Mouse (Mus musculus): ENCODE results near the gene Bhlhe41. TPM values are rescaled to one million over a fixed set of nuclear protein-coding genes. Genes with fewer than 3 reads are reported as not detected.
A peak's percentile ranks its signal among the peaks of the same experiment; 100 is the strongest.

The Bhlhe41 gene
- 10 to 100 TPM; 56.4 to 70.3 (median 63.4) TPM for total RNA-seq (2022)

DNA sequence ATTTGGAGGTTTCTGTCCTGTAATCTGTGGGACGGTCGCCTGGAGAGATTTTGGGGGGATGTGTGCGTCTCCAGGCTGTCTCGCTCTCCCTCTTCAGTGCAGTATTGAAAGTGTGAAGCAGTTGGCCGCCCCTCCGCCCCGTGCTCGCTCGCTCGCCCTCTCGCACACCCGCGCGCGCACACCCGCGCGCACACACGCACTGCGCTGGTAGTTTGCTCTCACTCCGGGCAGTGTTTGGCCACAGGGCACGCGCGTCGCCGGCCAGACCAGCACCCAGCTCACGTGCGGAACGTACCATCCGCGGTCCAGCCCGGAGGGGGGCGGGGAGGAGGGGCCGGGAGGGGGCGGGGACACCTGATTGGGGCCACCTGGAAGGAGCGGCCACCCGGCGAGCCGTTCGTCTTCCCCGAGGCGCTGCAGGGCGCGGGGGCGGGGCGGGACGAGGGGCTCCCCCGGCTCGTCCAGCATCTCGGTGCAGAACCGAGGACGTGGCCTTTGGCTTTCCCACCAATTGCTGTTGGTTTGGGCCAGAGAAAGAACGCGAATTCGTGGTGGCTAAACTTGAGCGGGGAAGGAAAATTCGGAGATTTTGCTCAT, at the start of gene Bhlhe41:
Gene Bhlhe41, minus strand, starts transcription at position 270 of the 597 bp plus-strand sequence.
- DNase-seq (ENCODE audit: low spot score in 2 of 2), result peak; percentile 70 to 75

DNA sequence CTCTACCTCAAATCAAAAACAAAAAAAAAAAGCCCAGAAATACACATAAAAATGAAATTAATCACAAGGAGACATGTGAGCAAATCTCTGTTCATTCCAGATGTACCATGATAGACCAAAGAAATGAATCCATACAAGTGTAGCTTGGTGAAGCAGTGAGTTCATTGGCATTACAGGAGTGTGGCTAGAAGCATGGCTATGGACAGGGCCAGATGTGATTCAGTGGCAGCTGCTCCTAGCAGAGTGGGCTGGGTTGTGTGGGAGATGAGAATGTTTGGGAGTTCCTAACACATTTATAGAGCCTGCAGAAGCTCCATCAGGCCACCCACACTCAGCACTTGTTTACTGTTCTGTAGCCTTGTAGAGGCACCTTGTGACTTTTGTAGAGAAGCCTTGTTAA, 46.9 kb upstream of the Bhlhe41 start:
- DNase-seq (ENCODE audit: low spot score in 2 of 2), result no peak

DNA sequence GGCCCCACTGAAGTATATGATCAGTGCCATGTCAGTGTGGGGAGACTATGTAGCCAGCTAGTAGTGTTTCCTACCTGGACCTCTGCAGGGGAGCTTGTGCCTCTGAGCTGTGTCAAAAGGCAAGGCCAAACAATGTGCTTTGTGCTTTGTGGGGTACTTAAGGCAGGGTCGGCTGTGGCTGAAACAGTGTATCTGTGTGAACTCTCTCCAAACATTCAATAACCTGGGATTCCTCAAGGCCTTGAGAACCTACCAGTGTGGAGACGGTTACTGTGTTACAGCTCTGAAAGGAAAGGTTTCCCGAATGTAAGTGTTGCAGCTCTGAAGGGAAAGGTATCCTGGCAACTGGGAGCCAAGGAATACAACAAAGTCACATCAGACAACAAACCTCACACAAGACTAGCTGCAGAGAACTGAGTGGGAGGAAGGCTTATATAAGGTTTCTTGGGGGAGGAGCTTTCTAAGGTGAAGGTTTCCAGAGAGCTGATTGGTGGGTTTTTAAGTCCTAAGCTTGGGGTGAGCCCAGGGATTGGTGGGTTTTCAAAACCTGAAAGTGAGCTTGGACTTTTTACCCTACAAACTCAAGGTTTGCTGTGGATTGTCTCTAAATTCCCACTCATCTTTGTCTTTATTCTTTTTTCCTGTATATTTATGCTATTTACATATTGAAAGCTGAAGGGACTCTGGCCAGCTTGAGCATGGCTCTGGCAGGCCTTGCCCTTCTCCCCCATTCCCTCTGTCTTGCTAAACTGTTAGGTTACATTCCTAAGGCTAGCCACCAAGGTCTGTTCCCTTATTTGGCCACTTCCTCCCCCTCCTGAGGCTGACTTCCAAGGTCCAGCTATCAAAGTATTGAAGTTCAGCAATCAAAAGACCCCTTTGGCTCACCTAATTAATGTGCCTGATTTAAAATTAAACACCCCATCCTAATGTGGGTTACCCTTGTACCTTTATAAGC, 45.4 kb upstream of the Bhlhe41 start:
- no peak for DNase-seq (ENCODE audit: low spot score in 2 of 2)

DNA sequence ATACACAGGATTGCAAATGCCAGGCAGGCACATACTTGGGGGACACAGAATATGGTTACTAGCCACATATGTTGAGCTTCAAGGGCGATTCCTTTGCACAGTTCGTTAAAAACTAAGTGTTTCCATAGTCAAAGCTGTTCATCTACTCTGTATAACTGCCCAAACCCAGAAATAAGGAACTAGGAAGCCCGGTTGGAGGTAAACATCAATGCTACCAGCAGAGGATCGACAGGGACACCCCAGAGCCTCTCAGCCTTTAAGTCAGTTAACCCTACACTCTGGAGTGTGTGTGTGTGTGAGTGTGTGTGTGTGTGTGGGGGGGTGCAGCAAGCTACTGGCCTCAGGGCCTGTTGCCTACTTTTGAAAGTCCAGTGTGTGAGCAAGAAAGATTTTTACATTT, 44.6 kb upstream of the Bhlhe41 start:
- DNase-seq (ENCODE audit: low spot score in 2 of 2), result no peak

DNA sequence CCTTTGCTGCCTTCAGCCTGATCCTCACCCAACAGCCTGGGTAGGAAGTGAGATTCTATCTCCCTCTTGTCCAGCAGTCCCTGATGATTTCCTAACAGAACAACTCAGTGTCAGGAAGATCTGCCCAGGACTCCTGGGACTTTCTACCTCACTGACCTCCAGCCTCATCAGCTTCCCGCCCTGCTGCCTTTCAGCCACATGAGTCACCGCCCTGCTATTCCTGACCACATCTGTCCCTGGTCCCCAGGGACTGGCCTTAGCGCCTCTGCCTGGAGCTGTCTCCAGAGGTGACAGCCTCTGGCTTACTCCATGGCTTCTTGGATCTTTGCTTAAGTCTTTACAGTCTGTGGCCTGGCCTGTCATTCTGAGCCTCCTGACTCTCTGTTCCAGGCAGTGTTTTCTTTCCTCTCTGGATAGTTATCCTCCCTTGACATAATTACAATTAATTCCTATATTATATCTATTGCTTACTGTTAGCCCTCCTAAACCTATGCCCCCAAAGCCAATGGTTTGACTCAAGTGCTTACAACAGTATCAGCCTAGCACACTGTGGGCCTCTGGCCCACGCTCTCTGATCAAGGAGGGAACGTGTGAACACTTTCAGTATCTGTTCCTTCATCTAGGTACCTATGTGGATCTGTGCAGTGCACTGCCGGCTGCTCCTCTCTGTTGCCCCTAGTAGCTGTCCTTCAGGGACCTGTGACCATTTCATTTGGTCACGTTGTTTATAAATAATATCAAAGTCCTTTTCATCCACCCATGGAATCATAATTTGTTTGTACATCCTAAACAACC, 40.9 kb upstream of the Bhlhe41 start:
- no peak for DNase-seq (ENCODE audit: low spot score in 2 of 2)

DNA sequence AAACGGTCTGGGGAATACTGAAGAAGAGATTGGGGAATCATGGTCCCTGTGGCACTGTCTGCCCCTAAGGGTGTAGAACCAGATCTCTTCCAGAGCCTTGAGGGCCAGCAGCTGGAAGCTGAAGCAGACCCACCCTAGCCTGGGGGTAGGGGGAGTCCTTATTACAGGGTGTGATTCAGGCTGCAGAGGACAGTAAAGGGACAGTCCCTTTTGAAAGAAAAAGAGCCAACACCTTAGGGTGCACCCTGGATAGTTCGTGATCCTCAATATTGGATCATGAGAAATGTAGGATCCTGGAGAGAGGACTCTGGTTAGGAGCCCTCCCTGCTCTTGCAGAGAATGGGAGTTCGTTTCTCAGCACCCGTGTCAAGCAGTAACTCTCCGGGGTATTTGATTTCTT, 39.3 kb upstream of the Bhlhe41 start:
- DNase-seq (ENCODE audit: low spot score in 2 of 2), result no peak

DNA sequence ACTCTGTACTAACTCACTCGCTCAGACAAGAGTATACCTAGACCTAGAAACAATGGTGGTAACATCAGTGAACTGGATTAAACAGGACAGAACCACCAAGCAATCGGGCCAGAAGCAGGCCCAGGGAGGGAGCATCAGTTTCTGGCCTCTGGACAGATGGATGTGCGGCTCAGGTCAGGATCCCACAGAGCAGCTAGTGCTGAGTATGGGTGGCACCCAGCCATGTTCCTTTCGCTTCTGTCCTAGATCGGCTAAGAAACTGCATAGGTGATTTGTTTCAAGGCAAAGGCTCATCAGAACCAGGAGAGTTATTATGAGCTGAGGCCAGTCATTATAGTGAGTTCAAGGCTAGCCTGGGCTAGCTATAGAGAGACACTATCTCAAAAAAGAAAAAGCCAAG, 38.8 kb upstream of the Bhlhe41 start:
- DNase-seq (ENCODE audit: low spot score in 2 of 2), result no peak

DNA sequence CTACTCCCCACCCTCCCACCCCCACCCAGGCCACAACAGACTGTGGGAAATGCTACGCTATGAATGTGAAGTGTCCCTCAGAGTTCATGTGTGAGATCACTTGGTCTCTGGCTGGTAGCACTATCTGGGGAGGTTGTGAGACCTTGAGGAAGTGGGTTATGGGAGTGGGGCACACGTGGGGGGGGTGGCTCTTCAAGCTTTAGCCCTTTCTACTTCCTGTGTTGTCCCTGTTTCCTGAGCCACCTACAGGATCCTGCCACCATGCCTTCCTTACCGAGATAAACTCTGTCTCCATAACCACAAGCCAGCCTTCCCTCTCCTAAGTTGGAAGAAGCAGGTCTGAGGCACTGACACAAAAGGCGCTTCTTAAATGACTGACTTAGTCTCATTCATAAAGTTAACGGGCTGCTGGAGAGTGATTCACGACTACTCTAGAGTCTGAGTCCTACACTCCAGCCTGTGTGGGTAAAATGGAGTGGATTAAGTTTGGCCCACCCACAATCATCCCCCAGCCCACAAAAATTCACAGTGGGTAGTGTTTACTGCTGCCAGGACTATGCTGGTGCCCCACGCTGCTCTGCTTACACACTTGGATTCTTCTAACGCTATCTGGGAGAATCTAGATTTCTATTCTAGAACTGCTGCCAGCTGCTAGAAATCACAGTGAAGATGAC, 29.4 kb upstream of the Bhlhe41 start:
- no peak for DNase-seq (ENCODE audit: low spot score in 2 of 2)

DNA sequence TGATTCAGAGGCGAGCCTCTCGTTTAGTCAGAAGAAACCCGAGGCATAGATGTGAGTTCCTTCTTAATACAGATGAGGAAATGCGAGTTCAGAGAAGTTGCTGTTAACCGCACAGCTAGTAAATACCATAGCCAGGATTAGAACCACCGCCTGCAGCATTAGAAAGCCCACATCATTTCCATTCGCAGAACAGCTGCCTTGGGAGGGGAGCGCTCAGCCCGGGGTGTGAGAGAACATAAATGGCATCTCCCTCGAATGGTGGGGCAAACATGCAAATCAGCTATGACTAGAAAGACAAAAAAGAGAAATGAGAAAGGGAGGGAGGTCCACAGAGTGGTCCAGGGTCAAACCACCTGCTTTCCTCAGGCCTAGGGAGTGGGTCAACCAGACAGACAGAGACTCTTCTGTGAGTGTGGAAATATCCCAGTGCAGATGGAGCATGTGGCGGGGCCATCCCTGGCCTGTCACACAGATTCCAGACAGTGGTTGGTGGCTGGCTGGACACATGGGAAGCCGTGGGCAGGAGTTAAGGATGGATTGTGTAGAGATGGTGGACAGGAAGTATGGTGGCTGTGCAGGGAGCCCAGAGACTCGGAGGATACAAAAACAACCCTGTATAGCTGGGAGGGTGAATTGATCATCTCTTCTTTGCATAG, 28.1 kb upstream of the Bhlhe41 start:
- no peak for DNase-seq (ENCODE audit: low spot score in 2 of 2)

DNA sequence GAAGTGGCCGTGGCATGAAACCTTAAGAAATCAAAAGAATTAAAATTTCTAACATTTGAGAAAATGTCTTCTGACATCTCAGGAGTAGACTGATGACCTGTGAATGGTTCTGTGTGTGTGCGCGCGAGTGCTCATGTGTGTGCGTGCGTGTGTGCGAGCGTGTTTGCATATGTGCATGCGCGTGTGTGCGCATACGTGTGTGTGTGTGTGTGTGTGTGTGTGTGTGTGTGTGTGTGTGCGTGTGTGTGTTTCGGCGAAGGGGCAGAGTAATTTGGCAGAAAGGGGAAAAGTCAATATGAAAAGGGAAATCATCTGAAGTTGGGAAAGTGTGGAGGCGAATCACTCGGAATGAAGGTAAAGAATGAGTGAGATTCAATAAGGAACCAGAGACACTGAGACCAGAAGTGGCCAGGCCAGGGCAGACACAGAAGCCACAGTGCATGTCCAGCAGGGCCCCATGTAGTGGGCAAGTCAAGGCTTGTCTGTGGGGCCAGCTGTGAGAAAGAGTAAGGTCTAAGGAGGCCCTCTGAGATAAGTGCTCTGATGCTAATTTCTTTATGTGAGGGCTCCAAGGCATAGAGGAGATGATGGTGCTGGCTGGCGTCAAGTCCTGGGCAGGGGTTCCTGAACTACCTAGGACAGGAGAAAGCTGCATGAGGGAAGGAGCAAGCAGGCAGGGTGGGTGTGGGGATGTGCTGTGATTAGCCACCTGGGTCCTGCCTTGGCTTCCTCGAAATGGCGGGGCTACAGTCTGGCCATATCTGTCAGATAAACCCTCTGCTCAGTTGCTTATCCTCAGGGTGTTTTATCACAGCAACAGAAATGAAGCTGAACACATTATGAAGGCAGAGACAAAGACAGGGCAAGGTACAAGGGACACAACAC, 27.3 kb upstream of the Bhlhe41 start:
- no peak for DNase-seq (ENCODE audit: low spot score in 2 of 2)

DNA sequence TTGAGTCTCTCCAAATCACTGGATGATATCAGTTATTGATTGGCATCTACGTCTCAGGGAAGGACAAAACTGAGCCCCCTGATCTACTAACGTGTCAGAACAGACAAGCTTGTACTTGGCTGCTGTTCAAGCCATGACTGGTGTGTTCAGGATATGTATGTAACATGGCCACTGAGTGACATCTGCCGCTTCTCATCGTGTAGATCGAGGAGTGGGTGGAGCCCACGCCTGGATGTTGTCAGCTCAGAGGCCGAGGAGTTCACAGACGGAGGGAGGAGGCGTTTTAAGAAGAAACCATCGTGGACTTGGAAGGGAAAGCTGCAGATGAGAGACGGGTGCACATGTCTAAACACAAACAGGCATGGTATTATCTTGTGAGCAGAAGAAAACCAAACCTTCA, 26.6 kb upstream of the Bhlhe41 start:
- no peak for DNase-seq (ENCODE audit: low spot score in 2 of 2)

DNA sequence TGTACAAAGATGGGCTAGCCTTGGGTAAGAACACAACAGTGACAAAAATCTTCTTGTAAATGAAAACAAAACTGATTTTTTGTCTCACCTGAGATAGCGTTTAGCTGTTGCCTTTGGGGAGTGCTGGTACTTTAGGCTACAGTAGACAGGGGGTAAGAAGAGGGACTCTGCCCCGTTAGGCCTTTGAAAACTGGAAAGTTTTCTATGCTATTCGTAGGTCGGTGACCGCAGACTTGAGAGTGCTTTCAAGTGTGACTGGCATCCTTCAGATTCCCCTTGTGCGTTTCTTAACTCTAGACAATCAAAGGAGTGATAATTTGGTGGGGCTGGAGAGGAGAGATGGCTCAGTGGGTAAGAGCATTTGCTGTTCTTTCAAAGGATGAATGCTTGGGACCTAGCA, 22.4 kb upstream of the Bhlhe41 start:
- no peak for DNase-seq (ENCODE audit: low spot score in 2 of 2)

DNA sequence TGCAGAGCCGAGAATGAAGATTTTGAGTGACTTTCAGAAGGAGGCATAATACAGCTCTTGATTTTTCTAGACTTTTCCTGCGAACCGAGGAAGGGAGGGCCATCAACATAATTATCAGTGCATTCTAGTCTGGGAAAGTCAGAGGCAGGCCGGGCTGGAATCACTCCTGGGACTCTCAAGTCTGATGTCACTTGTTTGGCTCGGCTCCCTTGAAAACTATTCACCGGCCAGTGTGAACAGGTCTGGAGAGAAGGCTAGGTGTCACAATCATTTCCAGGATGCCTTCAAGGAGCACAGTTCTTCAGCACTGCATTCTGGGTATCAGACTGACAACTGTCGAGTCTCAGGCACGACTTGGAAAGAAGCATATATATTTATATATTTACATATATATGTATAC, 20.9 kb upstream of the Bhlhe41 start:
- no peak for DNase-seq (ENCODE audit: low spot score in 2 of 2)

DNA sequence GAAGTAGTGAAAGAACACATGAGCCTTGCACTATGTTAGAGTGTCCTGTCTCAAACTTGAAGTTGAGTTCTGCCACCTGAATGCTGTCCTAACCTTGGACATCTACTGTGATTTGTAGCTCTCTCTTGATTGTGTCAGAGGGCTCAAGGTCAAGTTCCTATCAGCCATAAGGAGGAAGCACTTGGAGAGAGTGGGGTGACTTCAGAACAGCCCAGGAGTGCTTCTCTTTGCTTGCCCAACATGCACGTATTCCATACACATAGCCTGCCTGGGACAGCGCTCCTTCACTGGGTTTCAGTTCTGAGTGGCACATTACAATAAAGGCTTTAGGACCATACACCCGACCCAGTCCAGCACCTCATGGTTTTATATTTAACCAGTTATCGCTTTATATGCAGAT, 19.7 kb upstream of the Bhlhe41 start:
- no peak for DNase-seq (ENCODE audit: low spot score in 2 of 2)

DNA sequence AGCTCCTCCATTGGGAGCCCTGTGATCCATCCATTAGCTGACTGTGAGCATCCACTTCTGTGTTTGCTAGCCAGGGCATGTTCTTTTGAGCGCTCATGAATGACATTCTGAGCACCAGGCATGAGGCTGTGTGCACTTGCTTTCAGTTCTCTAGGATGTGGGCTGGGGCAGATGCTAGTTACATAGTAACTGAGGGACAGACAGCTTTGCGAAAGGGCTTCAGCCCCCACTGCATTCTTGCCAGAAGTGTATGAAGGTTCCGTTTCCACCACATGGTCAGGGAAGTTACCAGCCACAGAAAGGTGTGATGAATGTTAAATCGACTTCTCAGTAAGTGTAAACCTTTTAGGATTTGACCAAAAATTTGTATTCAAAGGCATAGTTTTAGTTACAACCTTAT, 18.3 kb upstream of the Bhlhe41 start:
- no peak for DNase-seq (ENCODE audit: low spot score in 2 of 2)

DNA sequence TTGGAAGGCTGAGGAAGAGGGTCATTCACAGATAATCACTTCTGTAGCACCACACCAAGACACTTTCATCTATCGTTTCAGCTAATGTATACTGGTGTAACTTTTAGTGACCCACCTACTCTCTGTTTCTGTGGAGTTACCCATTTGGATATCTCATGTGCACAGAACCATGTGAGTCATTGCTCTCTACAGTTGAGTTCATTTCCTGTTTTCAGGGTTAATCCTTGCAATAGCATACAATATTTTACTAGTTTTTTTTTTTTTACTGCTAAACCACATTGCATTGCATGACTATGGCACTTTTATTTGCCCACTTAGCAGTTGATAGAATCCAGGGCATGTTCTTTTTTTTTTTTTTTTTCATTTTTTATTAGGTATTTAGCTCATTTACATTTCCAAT, 17.7 kb upstream of the Bhlhe41 start:
- DNase-seq (ENCODE audit: low spot score in 2 of 2), result no peak

DNA sequence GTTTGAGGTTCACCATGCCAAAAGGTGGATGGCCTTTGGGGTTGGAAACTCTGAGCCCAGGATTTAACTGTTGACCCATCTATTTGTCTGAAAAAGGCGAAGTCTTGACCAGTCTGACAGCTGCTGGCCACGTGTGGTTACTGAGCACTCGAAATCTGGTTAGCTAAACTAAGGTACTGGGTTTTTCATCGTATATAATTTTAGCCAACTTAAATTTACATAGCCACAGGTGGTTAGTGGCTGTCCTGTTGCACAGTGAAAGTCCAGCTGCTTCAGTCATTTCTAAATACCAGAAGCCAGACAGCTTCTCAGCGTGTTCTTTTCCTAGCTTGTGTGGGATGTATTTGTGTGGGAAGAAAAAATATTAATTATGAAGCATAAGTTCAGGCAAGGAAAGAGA, 15.3 kb upstream of the Bhlhe41 start:
- DNase-seq (ENCODE audit: low spot score in 2 of 2), result no peak

DNA sequence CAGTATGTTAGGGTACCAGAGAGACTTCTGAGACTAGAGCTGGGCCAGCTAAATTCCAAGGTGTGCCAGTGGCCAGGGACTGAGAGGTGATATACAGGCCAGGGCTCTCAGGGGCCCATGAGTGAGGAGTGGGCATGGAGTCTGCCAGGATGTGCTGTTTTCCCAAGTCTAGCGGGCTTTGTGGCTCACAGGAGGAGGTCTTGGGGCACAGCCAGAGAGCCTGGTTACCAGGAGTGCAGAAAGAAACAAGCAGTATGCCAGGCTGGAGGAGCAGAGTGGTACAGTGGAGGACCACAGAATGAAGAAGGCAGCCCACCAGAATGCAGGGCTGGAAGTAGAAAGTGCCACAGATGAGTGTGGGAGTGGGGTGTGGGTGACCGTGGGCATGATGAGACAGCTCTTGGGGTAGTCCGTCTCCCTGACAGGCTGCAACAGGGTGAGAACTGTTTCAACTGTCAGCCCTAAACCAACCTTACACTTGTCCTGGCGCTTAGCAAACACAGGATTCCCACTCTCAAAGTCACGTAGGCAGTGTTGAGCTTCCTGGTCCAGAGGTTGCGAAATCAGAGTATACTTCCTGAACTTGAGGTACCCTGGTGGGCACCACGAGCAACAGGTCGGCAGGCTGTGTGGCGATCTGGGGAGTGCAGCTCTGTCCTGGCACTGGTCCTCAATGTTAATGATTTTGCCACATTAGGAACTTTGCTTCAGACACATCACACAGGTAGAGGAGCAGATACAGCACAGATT, 11.8 kb upstream of the Bhlhe41 start:
- peak; percentile 36 to 51 for DNase-seq (ENCODE audit: low spot score in 2 of 2)

DNA sequence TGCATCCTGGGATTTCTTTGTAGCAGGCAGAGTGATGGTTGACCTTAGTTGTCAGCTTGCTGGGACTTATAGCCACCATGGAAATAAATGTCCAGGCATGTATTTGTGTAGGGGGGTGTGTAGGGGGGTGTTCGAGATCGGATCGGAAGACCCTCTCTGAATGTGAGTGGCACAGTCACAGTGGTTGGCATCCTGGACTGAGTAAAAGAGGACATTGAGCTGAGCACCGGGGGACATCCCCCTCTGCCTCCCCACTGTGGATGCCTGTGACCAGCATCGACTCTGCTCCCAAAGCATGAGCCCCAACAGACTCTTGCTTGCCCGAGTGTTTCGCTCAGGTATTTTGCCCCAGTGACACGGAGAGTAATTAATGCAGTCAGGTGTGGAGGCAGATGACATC, 8.0 kb upstream of the Bhlhe41 start:
- DNase-seq (ENCODE audit: low spot score in 2 of 2), result no peak
